Mouse (Mus musculus) megakaryocyte-erythroid progenitor cell, adult 5 weeks (primary cell): ENCODE results near the gene Gm15319. TPM values are rescaled to one million over a fixed set of nuclear protein-coding genes. Genes with fewer than 3 reads are reported as not detected.

Source experiments
- polyA plus RNA-seq: library from polyadenylated mRNA; stranded (reverse); fragments of >175 nt; gene quantifications from 2 replicates; pipeline ENCODE4 v1.2.3, GENCODE M21; 2012

Gm15319 gene
- 0.03 TPM in 1 of 2 replicates, not detected in the other for polyA plus RNA-seq

GRCm38 (mm10) chr8:20363110-20363509 lies at the start of gene Gm15319:
Gene Gm15319 (minus strand): TSS chr8:20363210.

